Mouse (Mus musculus) heart, embryonic 11.5 days (tissue): ENCODE measurements around the gene Unc79. TPM values are rescaled to one million over a fixed set of nuclear protein-coding genes. Genes with fewer than 3 reads are reported as not detected.

Experiments
- microRNA-seq: library from miRNA; unstranded; fragments of <30 nt; microRNA quantifications from one replicate; pipeline ENCODE4, GENCODE M21; 2016; ENCODE audit warnings: borderline number of aligned reads
- polyA plus RNA-seq: library from polyadenylated mRNA; unstranded; fragments of >200 nt; fragmentation: Nextera tagmentation; extraction: Ambion mirVana; gene quantifications from 2 replicates; pipeline ENCODE4 v1.2.1, GENCODE M21; 2014

Gene Unc79
- polyA plus RNA-seq, 1 experiment from 2014 or later = 0.16 TPM

Small RNA genes within 50 kb of the gene (microRNA-seq; reads per million reads assigned to microRNA genes)
- gene Gm44324 = not detected

Other genes starting within 250 kb of the Unc79 start
- gene Itpk1, start 243.9 kb upstream of the Unc79 start, polyA plus RNA-seq = 3.2 and 3.5 TPM in 2 replicates
- gene Moap1, start 205.2 kb upstream of the Unc79 start, polyA plus RNA-seq = 21.1 and 23.7 TPM in 2 replicates
- gene Tmem251, start 205.1 kb upstream of the Unc79 start, polyA plus RNA-seq = 7.4 and 7.9 TPM in 2 replicates
- gene Gm28051, start 191.1 kb upstream of the Unc79 start, polyA plus RNA-seq = not detected in 2 replicates
- 25.2 and 26.4 TPM in 2 replicates for gene Gon7, start 191.1 kb upstream of the Unc79 start, polyA plus RNA-seq
- gene Ubr7, start 190.9 kb upstream of the Unc79 start, polyA plus RNA-seq = 35.8 and 41.8 TPM in 2 replicates
- gene Gm20604, start 190.2 kb upstream of the Unc79 start, polyA plus RNA-seq = 19.3 and 20.5 TPM in 2 replicates
- 14.3 and 15.1 TPM in 2 replicates for gene Btbd7, start 70.4 kb upstream of the Unc79 start, polyA plus RNA-seq
- not detected in 2 replicates for gene Cox8c, start 49.5 kb upstream of the Unc79 start, polyA plus RNA-seq